Mouse (Mus musculus) limb, embryonic 10.5 days (tissue): ENCODE measurements around the gene Ano10. TPM values are rescaled to one million over a fixed set of nuclear protein-coding genes. Genes with fewer than 3 reads are reported as not detected.

ENCODE experiments used
- DNase-seq: peaks from one replicate; pipeline ENCODE4 v3.0.0-alpha.2; 2017; ENCODE audit warnings: low spot score
- H3K27ac ChIP-seq: fragments of 300-500 bp; sonication (generic); 2 replicates; pipeline ENCODE4 v1.5.1; 2016; ENCODE audit warnings: mild to moderate bottlenecking
- H3K27me3 ChIP-seq: fragments of 300-500 bp; sonication (generic); 2 replicates; pipeline ENCODE4 v1.6.1; 2016; ENCODE audit warnings: low read depth, mild to moderate bottlenecking; ENCODE audit not compliant: poor library complexity, severe bottlenecking
- H3K36me3 ChIP-seq: fragments of 300-500 bp; sonication (generic); 2 replicates; pipeline ENCODE4 v1.6.1; 2016; ENCODE audit warnings: mild to moderate bottlenecking, moderate library complexity
- H3K4me1 ChIP-seq: fragments of 300-500 bp; sonication (generic); 2 replicates; pipeline ENCODE4 v1.6.1; 2016
- H3K4me3 ChIP-seq: fragments of 300-500 bp; sonication (generic); 2 replicates; pipeline ENCODE4 v1.5.1; 2016; ENCODE audit warnings: mild to moderate bottlenecking, moderate library complexity
- H3K9me3 ChIP-seq: fragments of 300-500 bp; sonication (generic); replicated peaks from 2 replicates; pipeline ENCODE4 v1.6.1; 2016; ENCODE audit warnings: mild to moderate bottlenecking
- WGBS: fragments of 180-500 bp; shearing (Covaris S2); methylation state at CpG from one replicate; pipeline ENCODE4 v1.1.7; 2016; 5-methylcytosine and 5-hydroxymethylcytosine counted together
- polyA plus RNA-seq: library from polyadenylated mRNA; unstranded; fragments of >200 nt; fragmentation: Nextera tagmentation; extraction: Ambion mirVana; gene quantifications from 2 replicates; pipeline ENCODE4 v1.2.1, GENCODE M21; 2016

Gene Ano10
- polyA plus RNA-seq, 1 experiment from 2014 or later = 26.2 TPM

- H3K36me3 ChIP-seq = no peaks in the 10 kb centered on the region
- 0 out of 2 replicates have a peak, but pooled peaks cover 8% of the 10 kb centered on the region for H3K4me1 ChIP-seq
- no peaks in the 10 kb centered on the region for H3K9me3 ChIP-seq
- 87% methylated on average over 3 of the region's 3 CpGs for WGBS
- no peaks in the 10 kb centered on the region for H3K27me3 ChIP-seq
- H3K27ac ChIP-seq = no peak overlapping the region
- H3K4me3 ChIP-seq = no peak overlapping the region
- DNase-seq = no peak
Observed at GRCm38 (mm10) chr9:122234741-122235140, 59.5 kb downstream of the Ano10 start.

DNA sequence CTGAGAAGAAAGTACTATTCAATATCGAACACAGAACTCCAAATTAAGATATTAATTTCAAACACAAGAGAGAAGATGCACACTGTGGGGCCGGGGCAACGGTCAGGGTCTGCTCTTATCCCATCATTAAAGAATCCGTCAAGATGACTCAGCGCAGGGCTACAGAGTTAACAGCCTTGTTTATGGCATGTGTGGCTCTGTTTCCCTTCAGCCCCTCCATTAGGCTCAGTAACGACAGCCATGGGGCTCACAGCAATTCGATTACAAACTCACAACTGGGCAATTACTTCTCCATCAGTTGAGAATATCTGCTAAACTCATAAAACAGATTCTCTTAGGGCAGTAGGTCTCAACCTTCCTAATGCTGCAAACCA, 60.3 kb downstream of the Ano10 start:
- no peaks in the 10 kb centered on the region for H3K27me3 ChIP-seq
- 35% methylated on average over 7 of the region's 7 CpGs for WGBS
- no peak for DNase-seq

GRCm38 (mm10) chr9:122233316-122233971, 60.8 kb downstream of the Ano10 start:
- H3K36me3 ChIP-seq = no peaks in the 10 kb centered on the region

More for the DNA sequence above, 60.3 kb downstream of the Ano10 start:
- Histone ChIP-seq H3K4me1 (0 out of 2 replicates have a peak, but pooled peaks cover 8% of the 10 kb centered on the region), H3K9me3 (no peaks in the 10 kb centered on the region), H3K36me3 (no peaks in the 10 kb centered on the region), H3K4me3 (no peak overlapping the region), H3K27ac (no peak overlapping the region)

GRCm38 (mm10) chr9:122232912-122233311, 61.3 kb downstream of the Ano10 start:
- no peaks in the 10 kb centered on the region for H3K27me3 ChIP-seq

More at GRCm38 (mm10) chr9:122233316-122233971, 60.8 kb downstream of the Ano10 start:
- no peaks in the 10 kb centered on the region for H3K27me3 ChIP-seq
- H3K4me3 ChIP-seq = no peak overlapping the region
- DNase-seq = no peak
- 0 out of 2 replicates have a peak, but pooled peaks cover 8% of the 10 kb centered on the region for H3K4me1 ChIP-seq
- 86% methylated on average over 8 of the region's 8 CpGs for WGBS
- H3K27ac ChIP-seq = no peak overlapping the region
- no peaks in the 10 kb centered on the region for H3K9me3 ChIP-seq

GRCm38 (mm10) chr9:122230701-122231100, 63.5 kb downstream of the Ano10 start:
- DNase-seq = no peak
- 89% methylated on average over 4 of the region's 4 CpGs for WGBS

More at GRCm38 (mm10) chr9:122232912-122233311, 61.3 kb downstream of the Ano10 start:
- H3K4me1 ChIP-seq = 0 out of 2 replicates have a peak, but pooled peaks cover 8% of the 10 kb centered on the region
- H3K4me3 ChIP-seq = no peak overlapping the region
- H3K27ac ChIP-seq = no peak overlapping the region
- 71% methylated on average over 2 of the region's 2 CpGs for WGBS
- no peaks in the 10 kb centered on the region for H3K9me3 ChIP-seq
- no peaks in the 10 kb centered on the region for H3K36me3 ChIP-seq
- no peak for DNase-seq

GRCm38 (mm10) chr9:122226419-122226818, 67.8 kb downstream of the Ano10 start:
- no peak overlapping the region for H3K4me3 ChIP-seq
- H3K4me1 ChIP-seq = peaks cover 14% of the 10 kb centered on the region
- H3K36me3 ChIP-seq = no peaks in the 10 kb centered on the region
- no peak overlapping the region for H3K27ac ChIP-seq
- no peaks in the 10 kb centered on the region for H3K27me3 ChIP-seq
- no peak for DNase-seq
- no peaks in the 10 kb centered on the region for H3K9me3 ChIP-seq
- WGBS = 93% methylated on average over 4 of the region's 4 CpGs

More at GRCm38 (mm10) chr9:122230701-122231100, 63.5 kb downstream of the Ano10 start:
- Histone ChIP-seq H3K36me3 (no peaks in the 10 kb centered on the region), H3K27ac (no peak overlapping the region), H3K4me3 (no peak overlapping the region), H3K4me1 (peaks cover 19% of the 10 kb centered on the region), H3K9me3 (no peaks in the 10 kb centered on the region), H3K27me3 (no peaks in the 10 kb centered on the region)

GRCm38 (mm10) chr9:122225309-122225708, 68.9 kb downstream of the Ano10 start:
- WGBS = 41% methylated on average over 7 of the region's 7 CpGs
- DNase-seq = no peak
- Histone ChIP-seq H3K27me3 (no peaks in the 10 kb centered on the region), H3K4me3 (no peak overlapping the region), H3K36me3 (no peaks in the 10 kb centered on the region), H3K4me1 (peaks cover 14% of the 10 kb centered on the region), H3K27ac (no peak overlapping the region), H3K9me3 (no peaks in the 10 kb centered on the region)

- no peak overlapping the region for H3K4me3 ChIP-seq
- no peak for DNase-seq
- WGBS = 46% methylated on average over 8 of the region's 8 CpGs
Observed at GRCm38 (mm10) chr9:122223005-122223404, 71.2 kb downstream of the Ano10 start.

GRCm38 (mm10) chr9:122219934-122220333, 74.3 kb downstream of the Ano10 start:
- Histone ChIP-seq H3K9me3 (no peaks in the 10 kb centered on the region), H3K4me1 (peaks cover 3% of the 10 kb centered on the region; the same call in 1 of the 2 replicates), H3K27me3 (no peaks in the 10 kb centered on the region), H3K36me3 (no peaks in the 10 kb centered on the region), H3K4me3 (no peak overlapping the region), H3K27ac (no peak overlapping the region)
- no peak for DNase-seq
- 62% methylated on average over 2 of the region's 2 CpGs for WGBS

More at GRCm38 (mm10) chr9:122223005-122223404, 71.2 kb downstream of the Ano10 start:
- H3K36me3 ChIP-seq = no peaks in the 10 kb centered on the region
- no peaks in the 10 kb centered on the region for H3K9me3 ChIP-seq
- H3K27me3 ChIP-seq = no peaks in the 10 kb centered on the region
- H3K4me1 ChIP-seq = peaks cover 14% of the 10 kb centered on the region
- H3K27ac ChIP-seq = peak overlapping the region; percentile 12; the same call in 1 of the 2 replicates

- no peak overlapping the region for H3K4me3 ChIP-seq
- WGBS = 88% methylated on average over 7 of the region's 7 CpGs
Observed at GRCm38 (mm10) chr9:122216945-122217529, 77.2 kb downstream of the Ano10 start.

GRCm38 (mm10) chr9:122215118-122215517, 79.1 kb downstream of the Ano10 start:
- Histone ChIP-seq H3K27me3 (no peaks in the 10 kb centered on the region), H3K36me3 (no peaks in the 10 kb centered on the region), H3K4me3 (no peak overlapping the region), H3K9me3 (no peaks in the 10 kb centered on the region), H3K4me1 (no peaks in the 10 kb centered on the region), H3K27ac (no peak overlapping the region)
- DNase-seq = no peak

More at GRCm38 (mm10) chr9:122216945-122217529, 77.2 kb downstream of the Ano10 start:
- H3K36me3 ChIP-seq = no peaks in the 10 kb centered on the region
- no peak overlapping the region for H3K27ac ChIP-seq
- H3K4me1 ChIP-seq = no peaks in the 10 kb centered on the region
- no peaks in the 10 kb centered on the region for H3K9me3 ChIP-seq
- no peak for DNase-seq
- no peaks in the 10 kb centered on the region for H3K27me3 ChIP-seq

- peaks cover 5% of the 10 kb centered on the region for H3K4me1 ChIP-seq
- no peak overlapping the region for H3K27ac ChIP-seq
- H3K27me3 ChIP-seq = no peaks in the 10 kb centered on the region
- WGBS = 77% methylated on average over 4 of the region's 4 CpGs
- no peak overlapping the region for H3K4me3 ChIP-seq
- no peaks in the 10 kb centered on the region for H3K36me3 ChIP-seq
- DNase-seq = no peak
- H3K9me3 ChIP-seq = no peaks in the 10 kb centered on the region
Observed at GRCm38 (mm10) chr9:122208311-122208710, 85.9 kb downstream of the Ano10 start.

DNA sequence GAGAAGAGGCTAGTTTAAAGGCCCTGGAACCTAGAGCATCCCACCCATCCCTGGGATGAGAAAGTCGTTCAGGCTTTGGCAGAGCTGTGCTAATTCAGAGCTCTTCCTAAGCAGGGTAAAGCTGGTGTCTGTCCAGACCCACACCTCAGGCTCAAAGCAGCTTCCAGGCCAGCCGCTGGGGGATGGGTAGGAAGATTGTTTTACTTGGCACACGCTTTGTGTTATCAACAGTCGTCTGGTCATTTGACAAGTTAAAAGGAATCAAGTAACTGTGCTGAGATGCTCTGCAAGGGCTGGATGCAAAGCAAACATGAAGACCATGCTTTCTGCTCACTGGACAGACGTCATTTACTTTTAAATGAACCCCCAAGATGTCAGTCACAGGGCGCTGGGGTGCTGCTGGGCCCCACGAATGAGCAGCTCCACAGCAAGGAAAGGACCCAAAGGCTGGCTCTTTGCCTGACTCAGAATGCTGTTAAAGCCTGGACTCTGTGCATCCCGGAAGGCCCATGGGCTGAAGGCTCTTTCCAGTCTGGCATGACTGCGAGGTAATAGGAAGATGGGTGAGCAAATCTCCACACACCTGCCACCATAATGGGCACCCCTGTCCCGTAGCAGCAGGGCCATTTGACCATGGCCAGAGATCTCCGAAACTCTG, 88.6 kb downstream of the Ano10 start:
- DNase-seq = no peak
- no peaks in the 10 kb centered on the region for H3K27me3 ChIP-seq
- H3K27ac ChIP-seq = no peak overlapping the region
- H3K4me3 ChIP-seq = no peak overlapping the region
- H3K9me3 ChIP-seq = no peaks in the 10 kb centered on the region
- WGBS = 59% methylated on average over 11 of the region's 11 CpGs
- H3K4me1 ChIP-seq = peaks cover 5% of the 10 kb centered on the region
- H3K36me3 ChIP-seq = no peaks in the 10 kb centered on the region
